Mouse (Mus musculus) G1E (cell line): ENCODE measurements around the gene Hopx. TPM values are rescaled to one million over a fixed set of nuclear protein-coding genes. Genes with fewer than 3 reads are reported as not detected.

Experiments
- ATAC-seq: 2 replicates; pipeline ENCODE4 v1.8.0; 2016; ENCODE audit warnings: mild to moderate bottlenecking; ENCODE audit not compliant: insufficient number of reproducible peaks, poor library complexity, low FRiP score, severe bottlenecking; ENCODE audit errors: extremely low read depth
- DNase-seq: peaks from one replicate; pipeline ENCODE4 v3.0.0; 2012; ENCODE audit warnings: low spot score
- H3K27me3 ChIP-seq: 2 replicates; pipeline ENCODE4 v1.6.1; 2012; ENCODE audit warnings: mild to moderate bottlenecking, low read length, inconsistent platforms; ENCODE audit not compliant: insufficient read depth
- H3K36me3 ChIP-seq: replicated peaks from 2 replicates; pipeline ENCODE3; 2012; ENCODE audit warnings: mild to moderate bottlenecking, inconsistent platforms
- H3K4me1 ChIP-seq: 2 replicates; pipeline ENCODE4 v1.6.1; 2012; ENCODE audit warnings: low read depth, low read length, inconsistent platforms, mixed read lengths; ENCODE audit not compliant: insufficient read depth
- H3K4me3 ChIP-seq: 2 replicates; pipeline ENCODE4 v1.5.1; 2012; ENCODE audit warnings: low read depth, mild to moderate bottlenecking, inconsistent platforms, low read length, moderate library complexity, mixed read lengths
- H3K9me3 ChIP-seq: replicated peaks from 2 replicates; pipeline ENCODE4 v1.6.1; 2012; ENCODE audit warnings: inconsistent platforms
- CTCF ChIP-seq: IDR thresholded peaks from 2 replicates; pipeline ENCODE4 v1.5.1; 2012; ENCODE audit warnings: low read depth, low read length, inconsistent platforms, mixed read lengths
- GATA1 ChIP-seq: IDR thresholded peaks from 2 replicates; pipeline ENCODE4 v1.6.1; 2012; ENCODE audit warnings: borderline replicate concordance, low read length, inconsistent platforms, mixed read lengths
- GATA2 ChIP-seq: IDR thresholded peaks from 2 replicates; pipeline ENCODE4 v1.6.1; 2012; ENCODE audit warnings: low read depth, low read length, inconsistent platforms, borderline replicate concordance
- POLR2AphosphoS5 ChIP-seq: IDR thresholded peaks from 2 replicates; pipeline ENCODE4 v1.6.1; 2012; ENCODE audit warnings: low read depth, low read length, inconsistent platforms; ENCODE audit not compliant: insufficient replicate concordance
- TAL1 ChIP-seq: conservative IDR thresholded peaks from 2 replicates; pipeline ENCODE4 v1.6.1; 2012; ENCODE audit warnings: low read depth, low read length, inconsistent platforms, mixed read lengths
- polyA plus RNA-seq: library from polyadenylated mRNA; stranded (reverse); fragments of >175 nt; gene quantifications from 2 replicates; pipeline ENCODE4 v1.2.3, GENCODE M21; 2012
- total RNA-seq, 2 experiments: library from RNA; stranded (forward) in 1 of 2; stranded (reverse) in 1 of 2; fragments of 200-1000 nt in 1 of 2; fragments of >200 nt in 1 of 2; fragmentation: Nextera tagmentation in 1 of 2; gene quantifications; 2 replicates each; pipeline ENCODE4 v1.2.3; 2014 to 2017

Hopx gene
- total RNA-seq (2014; fragmentation: Nextera tagmentation) (not detected in 2 replicates), total RNA-seq (2017) (not detected in 2 replicates), polyA plus RNA-seq (not detected in 2 replicates)

DNA sequence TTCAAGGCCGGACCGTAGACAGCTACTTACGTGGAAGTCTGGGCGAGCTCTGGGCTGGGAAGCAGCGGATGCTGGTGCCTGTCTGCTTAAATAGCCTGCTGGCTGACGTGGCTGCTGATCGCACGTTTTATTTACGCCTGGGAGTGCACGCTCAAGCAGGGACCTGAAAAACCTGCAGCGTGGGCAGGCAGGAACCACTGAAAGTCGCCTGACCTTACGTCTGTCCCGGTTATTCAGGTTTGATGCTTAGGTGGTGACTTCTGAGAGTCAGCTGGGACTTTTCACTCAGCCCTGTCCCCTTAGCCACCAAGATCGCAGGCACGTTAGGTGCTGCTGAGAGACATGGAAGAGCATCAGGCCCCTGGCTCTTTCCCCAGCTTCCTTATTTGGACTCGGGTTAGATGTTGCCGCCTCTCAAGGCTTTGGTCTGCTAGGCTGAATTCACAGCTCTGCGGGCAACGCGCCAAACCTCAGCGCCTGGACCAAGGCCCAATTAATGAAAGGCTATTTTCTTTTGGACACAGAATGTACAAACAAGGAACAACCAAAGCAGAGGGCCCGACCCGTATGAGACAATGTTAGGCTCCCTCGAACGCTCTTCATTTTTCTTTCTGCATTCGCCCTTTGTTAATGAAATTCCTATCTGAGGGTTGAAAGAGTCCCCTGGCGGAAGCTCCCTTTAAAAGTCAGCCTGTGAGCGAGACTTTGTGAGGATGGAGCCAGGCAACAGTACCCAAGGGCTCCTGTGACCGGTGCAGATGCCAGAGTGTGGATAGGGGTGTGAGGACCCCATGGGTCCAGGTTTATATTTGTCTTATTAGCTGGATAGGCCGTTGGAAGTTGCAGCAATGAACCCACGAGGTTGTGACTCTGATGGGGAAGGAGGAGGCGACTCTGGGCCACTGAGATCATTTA is at the start of gene Hopx:
Gene Hopx, minus strand, starts transcription at position 305 of the 915 bp plus-strand sequence.
- H3K27me3 ChIP-seq: peaks cover 10% of the 10 kb centered on the region; the same call in 1 of the 2 replicates
- H3K4me3 ChIP-seq: no peak within 1 kb of the TSS
- no peaks in the 10 kb centered on the region for H3K36me3 ChIP-seq
- DNase-seq (no peak), ATAC-seq (no peak)
- H3K4me1 ChIP-seq: no peaks in the 10 kb centered on the region
- H3K9me3 ChIP-seq: no peaks in the 10 kb centered on the region
- no peak for TF ChIP-seq TAL1
- no peak for TF ChIP-seq GATA1
- TF ChIP-seq POLR2AphosphoS5: no peak
- TF ChIP-seq CTCF: no peak
- no peak for TF ChIP-seq GATA2

DNA sequence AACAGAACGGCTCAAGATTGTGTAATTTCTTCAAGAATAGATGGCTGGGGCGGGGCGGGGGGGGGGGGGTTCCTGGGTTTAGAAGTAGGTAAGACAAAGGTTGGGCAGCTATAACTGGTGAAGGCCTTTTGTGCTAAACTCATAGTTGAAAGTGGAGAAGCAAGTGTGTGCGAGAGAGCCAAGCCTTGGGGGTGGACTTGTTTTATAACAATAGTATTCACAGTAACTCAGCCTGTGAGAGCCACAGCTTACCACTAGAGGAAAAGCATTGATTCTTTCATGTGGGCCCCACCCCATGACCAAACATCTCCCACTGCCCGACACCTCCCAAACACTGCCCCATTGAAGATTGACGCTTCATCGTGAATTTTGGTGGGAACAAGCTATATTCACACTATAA is 48.7 kb upstream of the Hopx start:
- ATAC-seq (no peak), DNase-seq (no peak)
- TF ChIP-seq CTCF (no peak), GATA1 (no peak), POLR2AphosphoS5 (no peak), GATA2 (no peak), TAL1 (no peak)
- Histone ChIP-seq H3K36me3 (no peaks in the 10 kb centered on the region), H3K9me3 (no peaks in the 10 kb centered on the region), H3K4me3 (no peak overlapping the region), H3K4me1 (no peaks in the 10 kb centered on the region), H3K27me3 (peaks cover 9% of the 10 kb centered on the region; the same call in 1 of the 2 replicates)

DNA sequence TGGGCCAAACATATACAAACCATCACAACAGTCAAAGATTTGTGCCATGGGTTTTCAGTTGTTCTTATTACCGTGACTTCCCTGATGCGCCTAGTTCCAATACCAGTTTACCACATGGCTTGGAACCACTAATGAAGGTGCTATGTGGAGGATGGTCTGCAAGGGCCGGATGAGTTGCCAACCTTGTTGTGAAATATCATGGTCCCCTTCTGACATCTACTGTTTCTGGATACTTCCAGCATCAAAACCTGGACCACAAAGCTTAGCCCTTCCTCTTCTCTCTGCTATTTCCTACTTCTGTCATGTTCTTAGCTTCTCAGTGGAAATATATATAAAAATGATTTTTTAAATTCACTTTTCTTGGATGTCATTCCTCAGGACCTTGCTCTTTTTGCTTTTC is 47.6 kb upstream of the Hopx start:
- no peaks in the 10 kb centered on the region for H3K4me1 ChIP-seq
- ATAC-seq: no peak
- H3K4me3 ChIP-seq: no peak overlapping the region
- TF ChIP-seq POLR2AphosphoS5 (no peak), TAL1 (no peak), GATA2 (no peak), GATA1 (no peak), CTCF (no peak)
- H3K27me3 ChIP-seq: peaks cover 5% of the 10 kb centered on the region; the same call in 1 of the 2 replicates
- no peaks in the 10 kb centered on the region for H3K9me3 ChIP-seq
- DNase-seq: no peak
- H3K36me3 ChIP-seq: no peaks in the 10 kb centered on the region

DNA sequence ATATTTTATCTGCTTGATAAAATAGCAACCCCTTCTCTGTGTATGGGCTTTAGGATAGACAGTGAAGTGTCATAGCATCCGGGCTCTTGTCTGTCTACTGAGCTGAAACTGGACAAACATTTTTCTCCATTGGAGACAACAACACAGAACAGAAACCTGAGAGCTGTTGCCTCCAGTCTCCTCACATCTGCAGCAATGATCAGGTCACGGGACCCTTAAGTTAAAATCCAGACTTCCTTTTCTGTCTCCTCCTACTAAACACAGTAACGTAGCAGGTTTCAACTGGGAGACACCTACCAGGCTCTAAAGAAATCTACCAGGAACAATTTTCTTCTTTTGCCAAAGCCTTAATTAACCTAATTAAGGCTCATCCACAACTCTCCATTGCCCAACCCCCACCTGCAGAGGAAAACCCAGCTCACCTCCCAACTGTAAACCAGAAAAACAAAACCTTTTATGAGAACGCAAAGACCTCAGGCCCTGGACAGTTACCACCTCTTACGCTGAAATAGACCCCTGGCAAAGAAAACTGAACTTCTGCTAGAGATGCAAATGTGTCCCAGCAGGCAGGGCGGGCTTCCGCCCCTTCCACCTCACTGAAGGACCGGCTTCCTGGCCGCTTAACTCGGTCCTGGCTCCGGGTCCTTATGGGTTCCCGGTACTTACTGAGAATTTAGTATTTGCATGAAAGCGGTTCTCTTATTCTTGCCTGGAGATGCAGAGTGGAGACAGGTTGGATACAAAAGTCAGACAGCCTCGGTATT is 43.0 kb upstream of the Hopx start:
- no peak overlapping the region for H3K4me3 ChIP-seq
- H3K36me3 ChIP-seq: no peaks in the 10 kb centered on the region
- no peak for TF ChIP-seq POLR2AphosphoS5
- TF ChIP-seq GATA1: no peak
- TF ChIP-seq TAL1: no peak
- TF ChIP-seq GATA2: no peak
- no peak for TF ChIP-seq CTCF
- H3K4me1 ChIP-seq: no peaks in the 10 kb centered on the region
- H3K27me3 ChIP-seq: no peaks in the 10 kb centered on the region
- ATAC-seq: no peak
- H3K9me3 ChIP-seq: no peaks in the 10 kb centered on the region
- DNase-seq: no peak

DNA sequence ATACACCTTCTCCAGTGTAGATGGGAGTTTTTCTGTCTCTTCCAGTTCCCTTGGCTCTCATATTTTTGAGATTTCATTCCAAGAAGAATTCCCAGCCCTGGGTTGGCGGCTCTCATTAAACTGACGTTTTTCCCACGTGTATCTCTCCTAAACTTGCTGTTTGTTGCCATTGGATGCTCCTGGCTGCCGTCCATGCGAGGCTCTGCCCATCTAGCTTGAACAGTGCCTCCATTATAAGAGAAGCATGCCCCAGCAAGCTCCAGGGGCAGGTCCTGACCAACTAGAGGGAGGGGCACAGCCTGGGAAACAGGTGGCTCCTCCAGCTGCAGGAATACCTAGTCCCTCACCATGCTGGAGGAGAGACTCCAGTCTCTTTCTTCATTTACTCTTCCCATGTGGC is 42.0 kb upstream of the Hopx start:
- no peak for ATAC-seq
- Histone ChIP-seq H3K9me3 (no peaks in the 10 kb centered on the region), H3K36me3 (no peaks in the 10 kb centered on the region), H3K27me3 (no peaks in the 10 kb centered on the region), H3K4me1 (no peaks in the 10 kb centered on the region), H3K4me3 (no peak overlapping the region)
- no peak for DNase-seq
- no peak for TF ChIP-seq CTCF
- TF ChIP-seq GATA2: no peak
- no peak for TF ChIP-seq GATA1
- TF ChIP-seq POLR2AphosphoS5: no peak
- no peak for TF ChIP-seq TAL1

GRCm38 (mm10) chr5:77155526-77155925 is 40.6 kb upstream of the Hopx start:
- ATAC-seq: no peak
- H3K27me3 ChIP-seq: no peaks in the 10 kb centered on the region

More at GRCm38 (mm10) chr5:77155526-77155925, 40.6 kb upstream of the Hopx start:
- DNase-seq: no peak
- Histone ChIP-seq H3K4me3 (no peak overlapping the region), H3K4me1 (no peaks in the 10 kb centered on the region), H3K36me3 (no peaks in the 10 kb centered on the region), H3K9me3 (no peaks in the 10 kb centered on the region)
- no peak for TF ChIP-seq GATA1
- no peak for TF ChIP-seq CTCF
- TF ChIP-seq GATA2: no peak
- no peak for TF ChIP-seq TAL1
- no peak for TF ChIP-seq POLR2AphosphoS5
